Mouse (Mus musculus): Measurements from ENCODE around the gene Stat3.

Gene Stat3

GRCm38 (mm10) chr11:100891256-100892123 is 47.9 kb downstream of the Stat3 start:
- no peak for DNase-seq (ENCODE audit: low read depth, low spot score)

- DNase-seq (ENCODE audit: low read depth, low spot score): no peak
Measured at GRCm38 (mm10) chr11:100890481-100890880, 48.9 kb downstream of the Stat3 start.

GRCm38 (mm10) chr11:100888348-100888820 is 51.0 kb downstream of the Stat3 start:
- DNase-seq (ENCODE audit: low read depth, low spot score): no peak

GRCm38 (mm10) chr11:100887764-100888163 is 51.6 kb downstream of the Stat3 start:
- no peak for DNase-seq (ENCODE audit: low read depth, low spot score)

- DNase-seq (ENCODE audit: low read depth, low spot score): no peak
Measured at GRCm38 (mm10) chr11:100887236-100887635, 52.1 kb downstream of the Stat3 start.

- no peak for DNase-seq (ENCODE audit: low read depth, low spot score)
Measured at GRCm38 (mm10) chr11:100886188-100886740, 53.1 kb downstream of the Stat3 start.

- no peak for DNase-seq (ENCODE audit: low read depth, low spot score)
Measured at GRCm38 (mm10) chr11:100885472-100885871, 53.9 kb downstream of the Stat3 start.

- no peak for DNase-seq (ENCODE audit: low read depth, low spot score)
Measured at GRCm38 (mm10) chr11:100883640-100884039, 55.7 kb downstream of the Stat3 start.

- no peak for DNase-seq (ENCODE audit: low read depth, low spot score)
Measured at GRCm38 (mm10) chr11:100879321-100880078, 59.8 kb downstream of the Stat3 start.

- no peak for DNase-seq (ENCODE audit: low read depth, low spot score)
Measured at GRCm38 (mm10) chr11:100875761-100876160, 63.6 kb downstream of the Stat3 start.

GRCm38 (mm10) chr11:100870968-100871350 is 68.4 kb downstream of the Stat3 start:
- DNase-seq (ENCODE audit: low read depth, low spot score): no peak

- no peak for DNase-seq (ENCODE audit: low read depth, low spot score)
Measured at GRCm38 (mm10) chr11:100870256-100870967, 68.9 kb downstream of the Stat3 start.

- no peak for DNase-seq (ENCODE audit: low read depth, low spot score)
Measured at GRCm38 (mm10) chr11:100865618-100866017, 73.7 kb downstream of the Stat3 start.

- DNase-seq (ENCODE audit: low read depth, low spot score): no peak
Measured at GRCm38 (mm10) chr11:100863141-100863540, 76.2 kb downstream of the Stat3 start.

GRCm38 (mm10) chr11:100861836-100862235 is 77.5 kb downstream of the Stat3 start:
- no peak for DNase-seq (ENCODE audit: low read depth, low spot score)

- DNase-seq (ENCODE audit: low read depth, low spot score): no peak
Measured at GRCm38 (mm10) chr11:100861335-100861734, 78.0 kb downstream of the Stat3 start.

- peak; percentile 88 for DNase-seq (ENCODE audit: low read depth, low spot score)
Measured at GRCm38 (mm10) chr11:100860198-100861048, 78.9 kb downstream of the Stat3 start.

GRCm38 (mm10) chr11:100859579-100860075 is 79.7 kb downstream of the Stat3 start:
- DNase-seq (ENCODE audit: low read depth, low spot score): no peak

GRCm38 (mm10) chr11:100858935-100859578 is 80.3 kb downstream of the Stat3 start, which contains the start of gene Stat5a:
Gene Stat5a, plus strand, starts transcription at chr11:100859351.
- DNase-seq (ENCODE audit: low read depth, low spot score): no peak

GRCm38 (mm10) chr11:100857960-100858359 is 81.4 kb downstream of the Stat3 start:
- no peak for DNase-seq (ENCODE audit: low read depth, low spot score)

Measured in ZHBTc4 (cell line).